ENCODE assay signal across 8 mouse cellular contexts in genomic region chr2:27885456-27886147, GRCm38 (mm10). TPM values are rescaled to one million over a fixed set of nuclear protein-coding genes. Genes with fewer than 3 reads are reported as not detected.
DNase-seq lines count a peak whose midpoint lies in the region; ATAC-seq lines count a peak whose summit lies in the region.

No protein-coding gene starts in this region.

- H3K9me3 ChIP-seq in hindbrain, embryonic 11.5 days (ENCODE audit: control insufficient read depth, low read length), result no peaks in the 10 kb centered on the region
- no peaks in the 10 kb centered on the region for H3K9me3 ChIP-seq in liver, embryonic 12.5 days (replicated peaks)

- peak overlapping the region; percentile 72 for H3K9ac ChIP-seq in hindbrain, embryonic 11.5 days (ENCODE audit: low read depth, low read length)
- H3K9ac ChIP-seq in liver, embryonic 12.5 days, result peak overlapping the region; percentile 55

- peak overlapping the region; percentile 68 for H3K27ac ChIP-seq in hindbrain, embryonic 11.5 days (ENCODE audit: low read depth, low read length)
- no peak overlapping the region for H3K27ac ChIP-seq in liver, embryonic 12.5 days

- H3K4me3 ChIP-seq in hindbrain, embryonic 11.5 days (ENCODE audit: low read depth, low read length), result peak overlapping the region; percentile 67
- H3K4me3 ChIP-seq in liver, embryonic 12.5 days, result peak overlapping the region; percentile 53

- peak; percentile 82 for ATAC-seq in hindbrain, embryonic 11.5 days (ENCODE audit: low FRiP score)
- ATAC-seq in liver, embryonic 12.5 days, result peak; percentile 60

- 7% methylated on average over 12 of the region's 12 CpGs for WGBS in hindbrain, embryonic 11.5 days
- 12% methylated on average over 12 of the region's 12 CpGs for WGBS in liver, embryonic 12.5 days (ENCODE audit: insufficient replicate concordance)

- peak overlapping the region; percentile 98 for H3K4me2 ChIP-seq in hindbrain, embryonic 11.5 days (replicated peaks; ENCODE audit: low read depth, low read length)
- peak overlapping the region; percentile 65 for H3K4me2 ChIP-seq in liver, embryonic 12.5 days

- H3K4me1 ChIP-seq in hindbrain, embryonic 11.5 days (replicated peaks; ENCODE audit: control insufficient read depth, insufficient read depth, low read length), result peaks cover 19% of the 10 kb centered on the region
- 0 out of 2 replicates have a peak, but pooled peaks cover 7% of the 10 kb centered on the region for H3K4me1 ChIP-seq in liver, embryonic 12.5 days

- peak; percentile 57 to 61 for DNase-seq in lung, adult 18-20 months
- DNase-seq in lung, postnatal 14 days, result no peak
- DNase-seq in embryo, embryonic 11 days, result peak; percentile 81
- no peak for DNase-seq in hindbrain, embryonic 11.5 days (ENCODE audit: low spot score)
- peak; percentile 77 for DNase-seq in retina, embryonic 14.5 days (ENCODE audit: low spot score)
- no peak for DNase-seq in spleen, adult 18-20 months
- DNase-seq in B cell, adult 2 months, result no peak

- peaks cover 11% of the 10 kb centered on the region for H3K27me3 ChIP-seq in hindbrain, embryonic 11.5 days (ENCODE audit: control insufficient read depth, insufficient read depth, low read length)
- H3K27me3 ChIP-seq in liver, embryonic 12.5 days (replicated peaks), result peaks cover 90% of the 10 kb centered on the region

- H3K36me3 ChIP-seq in hindbrain, embryonic 11.5 days (ENCODE audit: control insufficient read depth, insufficient read depth, low read length), result no peaks in the 10 kb centered on the region
- no peaks in the 10 kb centered on the region for H3K36me3 ChIP-seq in liver, embryonic 12.5 days

RNA-seq across cellular contexts. Expression of gene Col5a1, which starts 0.6 kb away (rescaled TPM):
- polyA plus RNA-seq in hindbrain, embryonic 11.5 days (2014; fragmentation: Nextera tagmentation; extraction: Ambion mirVana), result 21.4 and 29.0 TPM in 2 replicates
- polyA plus RNA-seq in liver, embryonic 12.5 days (2016; fragmentation: Nextera tagmentation; extraction: Ambion mirVana), result 15.0 and 15.4 TPM in 2 replicates

Comparison
In these comparisons a context has a peak if more than half of its experiments do, and no peak if none do; other contexts are left out.
1. DNase-seq: peak in lung, adult 18-20 months (2 of 2), embryo, embryonic 11 days (single experiment) and retina, embryonic 14.5 days (single experiment); none in lung, postnatal 14 days (single experiment), hindbrain, embryonic 11.5 days (single experiment), spleen, adult 18-20 months (0 of 2) and B cell, adult 2 months (0 of 2).